Mouse (Mus musculus): ENCODE results near the gene Nhsl1.

DNA sequence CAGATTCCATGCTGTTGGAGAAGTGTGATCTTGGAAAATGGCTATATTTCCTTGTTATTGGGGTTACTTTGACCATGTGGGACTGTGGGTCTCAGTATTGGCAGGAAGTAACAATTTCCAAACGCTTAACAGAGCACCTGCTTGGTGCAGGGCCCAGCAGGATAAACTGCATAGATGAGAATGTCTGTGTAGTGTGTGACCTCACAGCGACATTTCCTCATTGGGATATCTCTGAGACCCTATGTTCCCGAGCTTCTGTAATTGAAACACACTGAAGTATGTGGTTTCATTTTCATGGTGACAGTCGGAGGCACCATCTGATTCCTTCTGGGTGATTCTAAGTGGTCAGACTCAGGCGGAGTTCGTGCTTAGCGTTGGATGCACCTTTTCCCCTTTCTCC, 75.5 kb downstream of the Nhsl1 start:
- TF ChIP-seq CTCF (IDR thresholded peaks at IDR 0.05; ENCODE audit: low read depth, low read length) (no peak), GATA2 (IDR thresholded peaks at IDR 0.05; ENCODE audit: borderline replicate concordance, low read depth, low read length) (no peak), TAL1 (conservative IDR thresholded peaks at IDR 0.05; ENCODE audit: low read depth, low read length) (no peak)
